Mouse (Mus musculus) small intestine, adult 2 months (tissue): ENCODE data around the gene Prm1. TPM values are rescaled to one million over a fixed set of nuclear protein-coding genes. Genes with fewer than 3 reads are reported as not detected.

Experiments used
- H3K27ac ChIP-seq: fragments of 200-500 bp; 2 replicates; pipeline ENCODE4 v1.5.1; 2012; ENCODE audit warnings: low read depth, low read length, control low read depth, inconsistent platforms; ENCODE audit not compliant: insufficient read depth
- H3K27me3 ChIP-seq: fragments of 200-500 bp; 2 replicates; pipeline ENCODE4 v1.6.1; 2012; ENCODE audit warnings: mild to moderate bottlenecking, moderate library complexity, low read length, inconsistent platforms; ENCODE audit not compliant: control insufficient read depth, insufficient read depth
- H3K36me3 ChIP-seq: fragments of 200-500 bp; 2 replicates; pipeline ENCODE4 v1.6.1; 2012; ENCODE audit warnings: mild to moderate bottlenecking, low read length, control low read depth, inconsistent platforms; ENCODE audit not compliant: control insufficient read depth, insufficient read depth
- H3K4me1 ChIP-seq: fragments of 200-500 bp; 2 replicates; pipeline ENCODE4 v1.6.1; 2012; ENCODE audit warnings: low read length, inconsistent platforms, mixed read lengths; ENCODE audit not compliant: control insufficient read depth, insufficient read depth, insufficient read length
- H3K4me3 ChIP-seq: fragments of 200-500 bp; 2 replicates; pipeline ENCODE4 v1.5.1; 2012; ENCODE audit warnings: low read depth, mild to moderate bottlenecking, control low read depth, inconsistent platforms, low read length, moderate library complexity
- CTCF ChIP-seq: fragments of 200-500 bp; IDR thresholded peaks from 2 replicates; pipeline ENCODE4 v1.5.1; 2012; ENCODE audit warnings: low read depth, mild to moderate bottlenecking, control low read depth, inconsistent platforms, low read length, moderate library complexity, mixed read lengths; ENCODE audit not compliant: insufficient replicate concordance, insufficient read length; ENCODE audit errors: extremely low read depth
- POLR2A ChIP-seq: fragments of 200-500 bp; IDR thresholded peaks from 2 replicates; pipeline ENCODE4 v1.6.1; 2012; ENCODE audit warnings: low read depth, mild to moderate bottlenecking, control low read depth, inconsistent platforms, low read length, moderate library complexity
- WGBS: fragments of 180-500 bp; shearing (Covaris S2); methylation state at CpG from one replicate; pipeline ENCODE4 v1.1.7; 2018; 5-methylcytosine and 5-hydroxymethylcytosine counted together
- polyA plus RNA-seq: library from polyadenylated mRNA; depleted of rRNA; stranded (reverse); fragments of >200 nt; gene quantifications from 2 replicates; pipeline ENCODE4 v1.2.3, GENCODE M21; 2012

Prm1 gene
- polyA plus RNA-seq, 1 experiment = not detected

DNA sequence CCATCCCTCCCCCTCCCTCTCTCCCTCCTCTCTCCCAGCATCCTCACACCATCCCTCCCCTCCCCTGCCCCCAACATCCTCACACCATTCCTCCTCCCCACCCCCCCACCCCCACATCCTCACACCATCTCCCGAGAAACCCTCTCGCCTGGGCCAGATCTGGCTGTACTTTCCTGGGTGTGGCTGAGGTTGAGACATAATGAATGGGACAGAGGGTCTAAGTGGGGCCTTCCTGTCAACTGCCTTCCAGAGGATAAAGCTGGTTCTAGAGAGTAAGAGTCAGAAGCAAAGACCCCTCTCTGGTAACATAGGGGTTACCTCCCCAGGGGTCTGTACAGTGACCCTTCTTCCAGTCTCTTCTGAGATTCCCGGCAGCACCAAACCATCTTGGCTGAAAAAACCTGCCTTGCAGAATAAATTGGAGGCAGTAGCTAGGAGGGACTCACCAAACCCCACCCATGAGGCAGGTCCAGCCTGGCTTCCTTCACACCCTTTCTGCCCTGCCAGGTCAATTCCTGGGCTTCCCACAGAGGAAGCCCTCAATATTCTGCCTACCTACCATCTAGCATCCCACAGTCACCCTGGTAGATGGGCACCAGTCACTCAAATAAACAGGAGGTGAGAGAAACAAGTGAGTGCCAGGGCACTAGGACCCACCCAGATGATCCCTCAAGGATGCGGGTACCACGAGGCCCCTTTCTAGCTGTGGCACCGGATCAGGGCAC lies 41.9 kb downstream of the Prm1 start:
- Histone ChIP-seq H3K27ac (no peak overlapping the region), H3K27me3 (no peaks in the 10 kb centered on the region), H3K4me3 (no peak overlapping the region), H3K4me1 (peaks cover 5% of the 10 kb centered on the region), H3K36me3 (no peaks in the 10 kb centered on the region)
- TF ChIP-seq POLR2A (no peak), CTCF (no peak)
- WGBS = 51% methylated on average over 6 of the region's 6 CpGs

DNA sequence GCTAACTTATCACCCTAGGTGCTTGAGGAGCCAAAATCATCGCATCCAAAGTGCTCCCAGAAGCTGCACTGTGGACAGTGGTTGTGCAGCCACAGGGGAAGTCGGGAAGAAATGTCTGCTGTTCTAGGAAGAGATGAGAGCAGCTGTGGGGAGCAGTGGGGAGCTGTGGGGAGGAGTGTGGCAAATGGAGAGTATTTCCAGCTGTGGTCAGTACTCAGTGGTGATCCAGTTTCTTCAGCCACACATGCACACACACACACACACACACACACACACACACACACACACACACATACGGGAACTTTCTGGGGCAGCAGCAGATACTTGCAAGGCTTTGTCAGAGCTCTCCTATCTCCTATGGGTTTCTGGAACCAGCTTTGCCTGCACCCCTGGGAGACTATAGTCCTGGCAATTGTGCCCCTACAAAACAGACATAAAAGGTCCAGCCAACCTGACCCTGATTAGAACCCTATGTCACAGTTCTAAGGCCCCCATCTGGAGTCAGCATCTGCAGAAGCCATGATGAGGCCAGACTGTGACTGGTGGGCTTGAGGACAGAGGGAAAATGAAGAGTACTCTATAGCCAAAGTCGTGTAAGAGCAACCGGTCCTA lies 43.0 kb downstream of the Prm1 start:
- WGBS = 68% methylated on average over 5 of the region's 5 CpGs
- H3K4me1 ChIP-seq = peaks cover 3% of the 10 kb centered on the region; the same call in 1 of the 2 replicates
- H3K4me3 ChIP-seq = no peak overlapping the region
- H3K27ac ChIP-seq = no peak overlapping the region
- H3K36me3 ChIP-seq = no peaks in the 10 kb centered on the region
- no peak for TF ChIP-seq CTCF
- no peak for TF ChIP-seq POLR2A
- H3K27me3 ChIP-seq = no peaks in the 10 kb centered on the region

DNA sequence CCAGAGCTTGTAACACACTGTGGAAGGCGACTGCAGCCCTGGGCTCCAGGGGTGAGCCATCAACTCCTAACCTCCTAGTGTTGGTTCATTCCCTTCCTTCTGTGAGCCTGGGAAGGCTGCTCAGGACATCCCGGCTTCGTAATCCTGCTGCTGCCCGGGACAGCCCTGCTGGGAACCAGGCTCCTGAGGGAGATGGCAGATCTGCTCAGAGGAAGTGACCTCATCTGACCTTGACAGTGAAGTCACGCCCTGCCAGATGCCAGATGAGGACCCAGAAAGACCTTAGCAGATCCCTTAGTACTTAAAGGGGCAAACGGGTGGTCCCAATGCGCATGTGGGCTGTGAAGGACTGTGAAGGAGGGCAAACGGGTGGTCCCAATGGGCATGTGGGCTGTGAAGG lies 44.5 kb downstream of the Prm1 start:
- TF ChIP-seq POLR2A = no peak
- TF ChIP-seq CTCF = no peak
- WGBS = 73% methylated on average over 8 of the region's 8 CpGs
- Histone ChIP-seq H3K36me3 (no peaks in the 10 kb centered on the region), H3K4me3 (no peak overlapping the region), H3K4me1 (peaks cover 3% of the 10 kb centered on the region; the same call in 1 of the 2 replicates), H3K27ac (no peak overlapping the region), H3K27me3 (no peaks in the 10 kb centered on the region)

DNA sequence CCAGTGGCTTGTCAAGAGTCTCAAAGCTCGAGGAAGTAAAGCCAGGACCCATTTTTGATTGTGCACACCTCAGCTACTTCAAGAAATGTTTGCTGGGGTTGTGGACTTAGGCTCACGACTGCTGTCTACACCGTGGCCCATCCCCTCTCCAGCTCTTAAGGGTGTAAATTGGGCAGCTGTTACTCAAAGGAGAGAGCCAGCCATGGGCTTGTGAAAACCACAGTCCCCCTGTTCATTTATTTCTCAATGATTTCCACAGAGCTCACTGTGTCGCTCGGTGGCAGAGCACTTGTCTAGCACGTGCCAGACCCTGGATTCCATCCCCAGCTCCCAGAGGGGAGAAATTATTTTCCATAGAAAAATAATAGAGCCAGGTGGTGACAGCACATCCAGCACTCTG lies 49.5 kb downstream of the Prm1 start:
- H3K27me3 ChIP-seq = no peaks in the 10 kb centered on the region
- no peak overlapping the region for H3K27ac ChIP-seq
- WGBS = 85% methylated on average over 5 of the region's 6 CpGs

DNA sequence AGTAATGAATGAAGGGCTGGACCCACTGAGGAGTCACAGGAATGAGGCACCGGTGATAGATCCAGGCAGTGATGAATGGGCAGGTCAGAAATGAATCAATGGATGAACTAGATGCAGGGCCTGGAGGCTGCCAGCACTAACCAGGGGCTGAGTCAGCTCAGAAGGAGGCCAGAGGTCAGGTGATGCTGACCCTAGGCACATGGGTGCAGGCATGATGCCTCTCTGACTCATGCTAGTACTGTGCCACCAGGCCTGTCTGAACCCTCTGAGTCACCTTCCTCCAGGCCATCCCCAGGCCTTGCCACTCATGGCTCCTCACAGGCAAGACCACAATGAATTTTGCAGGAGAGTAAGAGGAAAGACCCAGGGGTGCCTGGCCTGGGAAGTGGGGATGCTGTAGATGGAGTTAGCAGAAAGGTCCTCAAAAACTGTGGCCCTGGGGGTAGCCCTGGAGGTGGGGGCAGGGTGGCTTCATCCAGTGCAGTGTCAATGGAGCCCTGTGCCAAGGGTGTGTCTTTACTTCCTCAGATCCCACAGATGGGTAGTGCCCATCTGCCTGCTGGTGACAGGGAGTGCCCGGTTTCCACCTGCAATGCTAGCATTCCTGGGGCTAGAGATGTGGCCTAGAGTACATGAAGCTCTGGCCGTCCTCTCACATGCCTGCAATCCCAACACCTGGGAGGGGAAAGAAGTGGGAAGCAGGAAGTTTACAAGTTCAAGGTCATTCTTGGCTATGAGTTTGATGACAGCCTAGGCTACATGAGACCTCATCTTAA lies 50.9 kb downstream of the Prm1 start:
- Histone ChIP-seq H3K27me3 (no peaks in the 10 kb centered on the region), H3K27ac (peak overlapping the region; percentile 78), H3K4me1 (peaks cover 25% of the 10 kb centered on the region; the same call in 1 of the 2 replicates), H3K36me3 (no peaks in the 10 kb centered on the region), H3K4me3 (no peak overlapping the region)
- 49% methylated on average over 3 of the region's 3 CpGs for WGBS
- TF ChIP-seq POLR2A (no peak; the same call in 1 of the 2 replicates), CTCF (no peak)

More for the DNA sequence above, 49.5 kb downstream of the Prm1 start:
- H3K36me3 ChIP-seq = no peaks in the 10 kb centered on the region
- H3K4me3 ChIP-seq = no peak overlapping the region
- TF ChIP-seq POLR2A (no peak), CTCF (no peak)
- peaks cover 17% of the 10 kb centered on the region; the same call in 1 of the 2 replicates for H3K4me1 ChIP-seq

DNA sequence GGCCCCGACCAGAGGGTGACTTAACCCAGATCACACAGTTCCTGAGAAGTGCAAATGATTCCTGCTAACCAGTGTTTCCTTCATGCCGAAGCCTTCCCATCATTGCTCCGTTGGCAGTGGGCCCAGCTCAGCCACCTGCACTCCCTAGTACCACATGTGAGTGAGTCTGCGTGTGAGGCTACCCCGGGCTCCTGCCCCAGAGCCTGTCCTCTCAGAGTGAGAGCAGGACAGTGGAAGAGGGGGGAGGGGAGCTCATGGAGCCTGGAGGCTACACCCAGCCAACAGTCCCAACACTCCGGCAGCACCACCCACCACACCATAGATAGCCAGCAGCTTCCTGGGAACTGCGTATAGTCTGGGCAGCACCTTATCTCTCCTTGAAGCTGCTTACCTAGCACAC lies 55.8 kb downstream of the Prm1 start:
- H3K4me1 ChIP-seq = peaks cover 29% of the 10 kb centered on the region
- H3K4me3 ChIP-seq = no peak overlapping the region
- no peaks in the 10 kb centered on the region for H3K36me3 ChIP-seq
- TF ChIP-seq CTCF (no peak), POLR2A (no peak; the same call in 1 of the 2 replicates)
- H3K27me3 ChIP-seq = no peaks in the 10 kb centered on the region
- H3K27ac ChIP-seq = 0 out of 2 replicates have a peak overlapping the region, but pooled peaks have one; percentile 40
- 18% methylated on average over 7 of the region's 7 CpGs for WGBS
